Mouse (Mus musculus) left cerebral cortex, postnatal 10 days (tissue): ENCODE measurements around the gene Ccng2. TPM values are rescaled to one million over a fixed set of nuclear protein-coding genes. Genes with fewer than 3 reads are reported as not detected.
A peak's percentile ranks its signal among the peaks of the same experiment; 100 is the strongest.

Source experiments
- DNase-seq, 2 experiments: peaks; one replicate each; pipeline ENCODE4 v3.0.0; 2021 to 2022; ENCODE audit warnings: low spot score in 2 of 2, mixed read lengths in 1 of 2; ENCODE audit errors: extremely low spot score in 1 of 2
- intact Hi-C: fragments of 180-260 bp; cut with DNase I; formaldehyde crosslinking; loops from one replicate; pipeline ENCODE4 v1.15.1; 2025
- total RNA-seq, 2 experiments: library from RNA; stranded (reverse); gene quantifications; 2 replicates each; pipeline ENCODE4 v1.2.3; 2021

Ccng2 gene
- total RNA-seq = 10 to 100 TPM; 31.5 to 35.9 TPM

- intact Hi-C loops = loop anchor here (1.0 kb wide), 1 partner anchor 61 kb away; the partner anchor contains the start of genes 2010109A12Rik and Ccni
- DNase-seq = peak; percentile 97 to 99
Measured at GRCm38 (mm10) chr5:93266883-93267704, at the start of gene Ccng2. Gene Ccng2 (plus strand): TSS chr5:93267257.

GRCm38 (mm10) chr5:93218375-93218774 lies 48.7 kb upstream of the Ccng2 start:
- intact Hi-C loops = no loop called here

GRCm38 (mm10) chr5:93221661-93222060 lies 45.4 kb upstream of the Ccng2 start:
- intact Hi-C loops = no loop called here
- DNase-seq = no peak

More at GRCm38 (mm10) chr5:93218375-93218774, 48.7 kb upstream of the Ccng2 start:
- no peak for DNase-seq

GRCm38 (mm10) chr5:93224549-93224948 lies 42.5 kb upstream of the Ccng2 start:
- DNase-seq = no peak
- intact Hi-C loops = no loop called here

- intact Hi-C loops = no loop called here
- no peak for DNase-seq
Measured at GRCm38 (mm10) chr5:93227157-93227556, 39.9 kb upstream of the Ccng2 start.

GRCm38 (mm10) chr5:93229527-93229926 lies 37.5 kb upstream of the Ccng2 start:
- intact Hi-C loops = no loop called here

GRCm38 (mm10) chr5:93231721-93232120 lies 35.3 kb upstream of the Ccng2 start:
- intact Hi-C loops = no loop called here
- DNase-seq = no peak

More at GRCm38 (mm10) chr5:93229527-93229926, 37.5 kb upstream of the Ccng2 start:
- DNase-seq = no peak

- intact Hi-C loops = no loop called here
- DNase-seq = no peak
Measured at GRCm38 (mm10) chr5:93232838-93233237, 34.2 kb upstream of the Ccng2 start.

GRCm38 (mm10) chr5:93234130-93234529 lies 32.9 kb upstream of the Ccng2 start:
- intact Hi-C loops = no loop called here
- DNase-seq = no peak

- intact Hi-C loops = no loop called here
- no peak for DNase-seq
Measured at GRCm38 (mm10) chr5:93234605-93235004, 32.5 kb upstream of the Ccng2 start.

GRCm38 (mm10) chr5:93235888-93236287 lies 31.2 kb upstream of the Ccng2 start:
- DNase-seq = no peak

GRCm38 (mm10) chr5:93236541-93236940 lies 30.5 kb upstream of the Ccng2 start:
- intact Hi-C loops = no loop called here

More at GRCm38 (mm10) chr5:93235888-93236287, 31.2 kb upstream of the Ccng2 start:
- intact Hi-C loops = no loop called here

GRCm38 (mm10) chr5:93239590-93240544 lies 27.2 kb upstream of the Ccng2 start:
- intact Hi-C loops = no loop called here
- DNase-seq = no peak

More at GRCm38 (mm10) chr5:93236541-93236940, 30.5 kb upstream of the Ccng2 start:
- DNase-seq = no peak

- intact Hi-C loops = no loop called here
- no peak for DNase-seq
Measured at GRCm38 (mm10) chr5:93245280-93245679, 21.8 kb upstream of the Ccng2 start.

- intact Hi-C loops = no loop called here
- DNase-seq = no peak
Measured at GRCm38 (mm10) chr5:93249940-93250578, 17.0 kb upstream of the Ccng2 start.

GRCm38 (mm10) chr5:93251001-93251760 lies 15.9 kb upstream of the Ccng2 start:
- intact Hi-C loops = no loop called here
- DNase-seq = no peak

GRCm38 (mm10) chr5:93255759-93256265 lies 11.2 kb upstream of the Ccng2 start:
- intact Hi-C loops = no loop called here
- DNase-seq = no peak

- intact Hi-C loops = no loop called here
- DNase-seq = no peak
Measured at GRCm38 (mm10) chr5:93256820-93257405, 10.1 kb upstream of the Ccng2 start.
